Mouse (Mus musculus): Measurements from ENCODE around the gene Nrxn3. TPM values are rescaled to one million over a fixed set of nuclear protein-coding genes. Genes with fewer than 3 reads are reported as not detected.
A peak's percentile ranks its signal among the peaks of the same experiment; 100 is the strongest.

The Nrxn3 gene
- polyA plus RNA-seq, 1 experiment from 2014 or later = 102 TPM

- Histone ChIP-seq H3K27ac (replicated peaks; ENCODE audit: low read depth, low read length) (no peak overlapping the region), H3K4me1 (ENCODE audit: control insufficient read depth, insufficient read depth, low read length) (peaks cover 9% of the 10 kb centered on the region), H3K36me3 (ENCODE audit: control insufficient read depth, insufficient read depth, low read length) (no peaks in the 10 kb centered on the region), H3K27me3 (ENCODE audit: control insufficient read depth, insufficient read depth, low read length) (no peaks in the 10 kb centered on the region), H3K4me2 (ENCODE audit: low read length) (no peak overlapping the region), H3K4me3 (replicated peaks; ENCODE audit: low read depth, low read length) (no peak overlapping the region), H3K9ac (replicated peaks; ENCODE audit: low read length) (no peak overlapping the region), H3K9me3 (ENCODE audit: control insufficient read depth, low read length) (no peaks in the 10 kb centered on the region)
- ATAC-seq (ENCODE audit: low FRiP score, low TSS enrichment) (no peak), DNase-seq (no peak)
- 68% methylated on average over 5 of the region's 5 CpGs for WGBS
These were observed 96.6 kb downstream of the Nrxn3 start for GRCm38 (mm10) chr12:88819335-88819709.

- WGBS = 7% methylated on average over 3 of the region's 3 CpGs
- no peaks in the 10 kb centered on the region for H3K9me3 ChIP-seq (ENCODE audit: control insufficient read depth, low read length)
- no peak overlapping the region for H3K27ac ChIP-seq (replicated peaks; ENCODE audit: low read depth, low read length)
- no peak for ATAC-seq (ENCODE audit: low FRiP score, low TSS enrichment)
- H3K4me2 ChIP-seq (ENCODE audit: low read length) = no peak overlapping the region
- no peak overlapping the region for H3K9ac ChIP-seq (replicated peaks; ENCODE audit: low read length)
- DNase-seq = no peak
- H3K36me3 ChIP-seq (ENCODE audit: control insufficient read depth, insufficient read depth, low read length) = no peaks in the 10 kb centered on the region
- H3K4me1 ChIP-seq (ENCODE audit: control insufficient read depth, insufficient read depth, low read length) = peaks cover 9% of the 10 kb centered on the region
- H3K4me3 ChIP-seq (replicated peaks; ENCODE audit: low read depth, low read length) = no peak overlapping the region
- H3K27me3 ChIP-seq (ENCODE audit: control insufficient read depth, insufficient read depth, low read length) = no peaks in the 10 kb centered on the region
These were observed 97.5 kb downstream of the Nrxn3 start for GRCm38 (mm10) chr12:88820131-88820530.

GRCm38 (mm10) chr12:88830851-88831250 lies 108.2 kb downstream of the Nrxn3 start:
- no peak for ATAC-seq (ENCODE audit: low FRiP score, low TSS enrichment)
- DNase-seq = no peak

GRCm38 (mm10) chr12:88835821-88836220 lies 113.1 kb downstream of the Nrxn3 start:
- 6% methylated on average over 2 of the region's 2 CpGs for WGBS
- DNase-seq = no peak
- no peaks in the 10 kb centered on the region for H3K4me1 ChIP-seq (ENCODE audit: control insufficient read depth, insufficient read depth, low read length)
- no peaks in the 10 kb centered on the region for H3K27me3 ChIP-seq (ENCODE audit: control insufficient read depth, insufficient read depth, low read length)
- H3K9ac ChIP-seq (replicated peaks; ENCODE audit: low read length) = no peak overlapping the region
- no peak overlapping the region for H3K4me2 ChIP-seq (ENCODE audit: low read length)
- H3K27ac ChIP-seq (replicated peaks; ENCODE audit: low read depth, low read length) = 0 out of 2 replicates have a peak overlapping the region, but pooled peaks have one; percentile 6
- H3K4me3 ChIP-seq (replicated peaks; ENCODE audit: low read depth, low read length) = no peak overlapping the region
- H3K9me3 ChIP-seq (ENCODE audit: control insufficient read depth, low read length) = no peaks in the 10 kb centered on the region
- ATAC-seq (ENCODE audit: low FRiP score, low TSS enrichment) = no peak
- no peaks in the 10 kb centered on the region for H3K36me3 ChIP-seq (ENCODE audit: control insufficient read depth, insufficient read depth, low read length)

More at GRCm38 (mm10) chr12:88830851-88831250, 108.2 kb downstream of the Nrxn3 start:
- Histone ChIP-seq H3K9ac (replicated peaks; ENCODE audit: low read length) (no peak overlapping the region), H3K27ac (replicated peaks; ENCODE audit: low read depth, low read length) (no peak overlapping the region), H3K4me2 (ENCODE audit: low read length) (no peak overlapping the region), H3K9me3 (ENCODE audit: control insufficient read depth, low read length) (no peaks in the 10 kb centered on the region), H3K36me3 (ENCODE audit: control insufficient read depth, insufficient read depth, low read length) (no peaks in the 10 kb centered on the region), H3K27me3 (ENCODE audit: control insufficient read depth, insufficient read depth, low read length) (no peaks in the 10 kb centered on the region), H3K4me3 (replicated peaks; ENCODE audit: low read depth, low read length) (no peak overlapping the region), H3K4me1 (ENCODE audit: control insufficient read depth, insufficient read depth, low read length) (no peaks in the 10 kb centered on the region)
- WGBS = 88% methylated on average over 1 of the region's 1 CpGs

GRCm38 (mm10) chr12:88839724-88840123 lies 117.0 kb downstream of the Nrxn3 start:
- Histone ChIP-seq H3K9me3 (ENCODE audit: control insufficient read depth, low read length) (no peaks in the 10 kb centered on the region), H3K36me3 (ENCODE audit: control insufficient read depth, insufficient read depth, low read length) (no peaks in the 10 kb centered on the region), H3K9ac (replicated peaks; ENCODE audit: low read length) (no peak overlapping the region), H3K27me3 (ENCODE audit: control insufficient read depth, insufficient read depth, low read length) (no peaks in the 10 kb centered on the region), H3K27ac (replicated peaks; ENCODE audit: low read depth, low read length) (no peak overlapping the region), H3K4me3 (replicated peaks; ENCODE audit: low read depth, low read length) (no peak overlapping the region), H3K4me1 (ENCODE audit: control insufficient read depth, insufficient read depth, low read length) (no peaks in the 10 kb centered on the region), H3K4me2 (ENCODE audit: low read length) (no peak overlapping the region)
- DNase-seq = no peak
- ATAC-seq (ENCODE audit: low FRiP score, low TSS enrichment) = no peak
- 93% methylated on average over 7 of the region's 7 CpGs for WGBS

- Histone ChIP-seq H3K4me1 (ENCODE audit: control insufficient read depth, insufficient read depth, low read length) (no peaks in the 10 kb centered on the region), H3K9ac (replicated peaks; ENCODE audit: low read length) (no peak overlapping the region), H3K27ac (replicated peaks; ENCODE audit: low read depth, low read length) (no peak overlapping the region), H3K9me3 (ENCODE audit: control insufficient read depth, low read length) (no peaks in the 10 kb centered on the region), H3K36me3 (ENCODE audit: control insufficient read depth, insufficient read depth, low read length) (no peaks in the 10 kb centered on the region), H3K4me2 (ENCODE audit: low read length) (no peak overlapping the region), H3K4me3 (replicated peaks; ENCODE audit: low read depth, low read length) (no peak overlapping the region), H3K27me3 (ENCODE audit: control insufficient read depth, insufficient read depth, low read length) (no peaks in the 10 kb centered on the region)
- 56% methylated on average over 6 of the region's 6 CpGs for WGBS
- DNase-seq (no peak), ATAC-seq (ENCODE audit: low FRiP score, low TSS enrichment) (no peak)
These were observed 118.7 kb downstream of the Nrxn3 start for GRCm38 (mm10) chr12:88841350-88841749.

- peaks cover 10% of the 10 kb centered on the region; the same call in 1 of the 2 replicates for H3K4me1 ChIP-seq (ENCODE audit: control insufficient read depth, insufficient read depth, low read length)
- no peaks in the 10 kb centered on the region for H3K36me3 ChIP-seq (ENCODE audit: control insufficient read depth, insufficient read depth, low read length)
- ATAC-seq (ENCODE audit: low FRiP score, low TSS enrichment) = peak; percentile 71; the same call in 1 of the 2 replicates
- H3K4me2 ChIP-seq (ENCODE audit: low read length) = no peak overlapping the region
- H3K9me3 ChIP-seq (ENCODE audit: control insufficient read depth, low read length) = no peaks in the 10 kb centered on the region
- H3K27me3 ChIP-seq (ENCODE audit: control insufficient read depth, insufficient read depth, low read length) = no peaks in the 10 kb centered on the region
- no peak overlapping the region for H3K4me3 ChIP-seq (replicated peaks; ENCODE audit: low read depth, low read length)
- peak; percentile 53 for DNase-seq
- no peak overlapping the region for H3K9ac ChIP-seq (replicated peaks; ENCODE audit: low read length)
- 15% methylated on average over 6 of the region's 6 CpGs for WGBS
- no peak overlapping the region; the same call in 1 of the 2 replicates for H3K27ac ChIP-seq (replicated peaks; ENCODE audit: low read depth, low read length)
These were observed 127.9 kb downstream of the Nrxn3 start for GRCm38 (mm10) chr12:88850400-88851179.

- Histone ChIP-seq H3K9ac (replicated peaks; ENCODE audit: low read length) (no peak overlapping the region), H3K27me3 (ENCODE audit: control insufficient read depth, insufficient read depth, low read length) (no peaks in the 10 kb centered on the region), H3K4me1 (ENCODE audit: control insufficient read depth, insufficient read depth, low read length) (peaks cover 10% of the 10 kb centered on the region; the same call in 1 of the 2 replicates), H3K4me2 (ENCODE audit: low read length) (no peak overlapping the region), H3K4me3 (replicated peaks; ENCODE audit: low read depth, low read length) (no peak overlapping the region), H3K9me3 (ENCODE audit: control insufficient read depth, low read length) (no peaks in the 10 kb centered on the region), H3K27ac (replicated peaks; ENCODE audit: low read depth, low read length) (no peak overlapping the region), H3K36me3 (ENCODE audit: control insufficient read depth, insufficient read depth, low read length) (no peaks in the 10 kb centered on the region)
- 53% methylated on average over 4 of the region's 4 CpGs for WGBS
- DNase-seq = peak; percentile 66
- ATAC-seq (ENCODE audit: low FRiP score, low TSS enrichment) = no peak
These were observed 131.4 kb downstream of the Nrxn3 start for GRCm38 (mm10) chr12:88854039-88854438.

- Histone ChIP-seq H3K9me3 (ENCODE audit: control insufficient read depth, low read length) (no peaks in the 10 kb centered on the region), H3K9ac (replicated peaks; ENCODE audit: low read length) (no peak overlapping the region), H3K27ac (replicated peaks; ENCODE audit: low read depth, low read length) (no peak overlapping the region), H3K4me2 (ENCODE audit: low read length) (no peak overlapping the region), H3K4me3 (replicated peaks; ENCODE audit: low read depth, low read length) (no peak overlapping the region), H3K27me3 (ENCODE audit: control insufficient read depth, insufficient read depth, low read length) (no peaks in the 10 kb centered on the region), H3K36me3 (ENCODE audit: control insufficient read depth, insufficient read depth, low read length) (no peaks in the 10 kb centered on the region), H3K4me1 (ENCODE audit: control insufficient read depth, insufficient read depth, low read length) (peaks cover 20% of the 10 kb centered on the region)
- no peak for ATAC-seq (ENCODE audit: low FRiP score, low TSS enrichment)
- 87% methylated on average over 2 of the region's 2 CpGs for WGBS
- DNase-seq = no peak
These were observed 135.0 kb downstream of the Nrxn3 start for GRCm38 (mm10) chr12:88857701-88858100.

Measured in midbrain, embryonic 14.5 days (tissue).